Mouse (Mus musculus) kidney, postnatal 10 days (tissue): ENCODE measurements around the gene Aagab.

Experiments used
- DNase-seq: peaks from one replicate; pipeline ENCODE4 v3.0.0; 2021; ENCODE audit warnings: mixed read lengths

Gene Aagab

GRCm38 (mm10) chr9:63602043-63602939 lies at the start of gene Aagab, which contains the start of gene Iqch:
Gene Aagab, plus strand, starts transcription at chr9:63602660.
Gene Iqch, minus strand, starts transcription at chr9:63602493.
- DNase-seq: peak; percentile 97

- no peak for DNase-seq
Measured at GRCm38 (mm10) chr9:63553628-63554027, 48.8 kb upstream of the Aagab start.

DNA sequence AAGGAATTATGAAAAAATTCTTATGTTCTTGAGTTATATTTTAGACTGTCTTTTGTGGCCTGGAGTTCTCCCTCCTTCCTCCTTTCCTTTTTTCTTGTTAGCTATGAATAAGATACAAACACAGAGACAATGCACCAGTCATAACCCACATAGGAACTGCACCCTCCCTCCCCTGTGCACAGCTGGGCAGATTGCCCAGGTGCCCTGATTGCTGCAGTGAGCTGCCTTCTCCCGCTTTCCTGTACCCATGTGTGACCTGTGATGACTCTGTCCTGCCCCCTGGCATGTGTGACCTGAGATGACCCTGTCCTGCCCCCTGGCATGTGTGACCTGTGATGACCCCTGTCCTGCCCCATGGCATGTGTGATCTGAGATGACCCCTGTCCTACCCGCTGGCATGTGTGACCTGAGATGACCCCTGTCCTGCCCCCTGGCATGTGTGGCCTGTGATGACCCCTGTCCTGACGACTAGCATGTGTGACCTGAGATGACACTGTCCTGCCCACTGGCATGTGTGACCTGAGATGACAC lies 46.9 kb upstream of the Aagab start:
- DNase-seq: no peak

GRCm38 (mm10) chr9:63556316-63556715 lies 46.1 kb upstream of the Aagab start:
- DNase-seq: no peak

DNA sequence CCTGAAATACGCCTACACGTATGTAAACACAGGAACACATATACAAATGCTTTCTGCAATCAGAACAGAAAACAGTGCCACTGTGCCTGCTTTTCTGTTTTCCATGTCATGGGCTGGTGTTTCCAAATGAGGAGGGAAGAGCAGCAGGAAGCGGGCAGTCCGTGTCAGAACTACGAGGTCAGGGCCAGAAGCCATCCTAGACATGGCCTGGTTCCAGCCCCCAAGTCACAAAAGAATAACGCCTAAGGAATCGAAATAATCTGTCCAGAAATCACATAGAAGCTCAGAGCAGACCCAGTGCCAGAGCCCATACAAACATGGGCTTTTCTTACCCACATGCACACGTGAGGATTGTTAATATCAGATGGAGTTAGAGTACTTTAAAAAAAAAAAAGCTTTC lies 45.5 kb upstream of the Aagab start:
- DNase-seq: no peak

DNA sequence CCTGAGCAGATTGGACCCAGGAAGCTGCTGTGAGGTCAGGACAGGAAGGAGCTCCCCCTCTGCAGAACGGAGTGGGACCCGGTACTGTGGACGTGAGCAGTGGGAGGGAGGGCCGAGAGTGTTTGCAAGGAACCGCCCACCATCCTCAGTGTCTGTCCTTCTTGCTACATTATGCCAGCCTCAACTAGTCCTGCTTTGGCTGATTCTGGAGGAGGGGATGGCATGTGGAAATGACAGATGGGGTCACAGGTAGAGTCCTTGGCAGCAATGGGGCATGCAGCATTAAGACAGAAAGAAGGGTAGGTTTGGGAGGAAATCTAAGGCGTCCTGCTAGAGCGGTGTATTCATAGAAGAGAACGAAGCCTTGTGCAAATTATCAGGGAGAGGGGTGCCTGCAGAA lies 40.5 kb upstream of the Aagab start:
- no peak for DNase-seq

DNA sequence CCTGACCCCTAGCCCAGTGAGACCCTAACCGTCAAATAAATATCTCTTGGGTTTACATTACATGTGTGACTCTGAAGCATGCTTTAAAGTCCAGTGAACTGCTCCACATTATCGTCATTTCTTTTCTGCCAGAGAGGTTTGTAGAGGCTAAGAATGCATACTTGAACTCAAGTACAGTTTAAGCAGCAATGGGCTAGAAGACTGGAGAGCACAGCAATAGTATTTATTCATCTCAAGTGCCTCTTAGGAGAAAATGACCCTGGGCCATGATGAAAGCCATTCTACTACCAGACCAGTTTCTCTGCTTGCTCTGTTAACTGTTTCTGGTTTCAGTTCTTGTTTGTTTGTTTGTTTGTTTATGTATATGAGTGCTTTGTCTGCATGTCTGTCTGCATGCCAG lies 39.0 kb upstream of the Aagab start:
- DNase-seq: no peak

- no peak for DNase-seq
Measured at GRCm38 (mm10) chr9:63568314-63568713, 34.1 kb upstream of the Aagab start.

- DNase-seq: peak; percentile 66
Measured at GRCm38 (mm10) chr9:63568808-63569207, 33.7 kb upstream of the Aagab start.

DNA sequence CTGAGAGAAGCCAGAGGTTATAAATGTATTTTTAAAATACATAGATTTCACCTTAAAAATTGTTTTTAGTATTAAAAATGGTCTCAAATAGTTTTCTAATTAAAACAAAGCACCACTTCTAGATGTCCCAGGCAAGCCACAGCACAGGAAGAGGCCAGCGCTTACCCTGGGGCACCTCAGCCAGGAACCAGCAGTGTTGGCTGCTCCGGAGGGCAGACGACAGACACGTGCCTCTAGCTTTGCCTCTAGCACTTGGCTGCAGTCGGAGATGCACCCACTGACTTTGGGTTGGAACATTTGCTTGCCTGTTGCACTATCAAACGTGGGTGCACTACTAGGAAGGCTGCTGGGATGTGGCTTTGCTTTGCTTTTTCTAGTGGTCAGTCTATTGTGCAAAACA lies 30.6 kb upstream of the Aagab start:
- peak; percentile 21 for DNase-seq

- DNase-seq: no peak
Measured at GRCm38 (mm10) chr9:63572874-63573273, 29.6 kb upstream of the Aagab start.

GRCm38 (mm10) chr9:63577469-63577868 lies 25.0 kb upstream of the Aagab start:
- no peak for DNase-seq

GRCm38 (mm10) chr9:63579644-63580043 lies 22.8 kb upstream of the Aagab start:
- no peak for DNase-seq

GRCm38 (mm10) chr9:63580046-63580445 lies 22.4 kb upstream of the Aagab start:
- DNase-seq: no peak

GRCm38 (mm10) chr9:63581778-63582177 lies 20.7 kb upstream of the Aagab start:
- no peak for DNase-seq

DNA sequence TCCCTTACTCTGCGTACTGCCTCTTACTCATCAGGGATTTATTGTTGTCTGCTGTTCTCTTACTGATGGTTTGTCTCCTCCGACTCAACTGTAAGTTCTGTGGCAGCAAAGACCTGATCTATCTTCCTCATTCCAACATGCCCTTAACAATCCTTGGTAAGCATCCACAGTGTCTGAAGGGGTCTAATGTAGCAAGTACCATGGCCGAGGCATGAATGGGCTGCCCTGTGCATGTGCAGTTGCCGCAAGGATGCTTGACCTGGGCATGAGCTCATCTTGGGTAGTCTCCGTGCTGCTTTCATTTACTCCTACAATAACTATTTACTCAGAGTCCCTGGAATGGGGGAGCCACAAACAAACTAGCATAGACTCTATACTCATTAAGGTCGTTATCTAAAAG lies 17.2 kb upstream of the Aagab start:
- DNase-seq: no peak

GRCm38 (mm10) chr9:63589209-63589608 lies 13.3 kb upstream of the Aagab start:
- no peak for DNase-seq

- no peak for DNase-seq
Measured at GRCm38 (mm10) chr9:63590592-63590991, 11.9 kb upstream of the Aagab start.

DNA sequence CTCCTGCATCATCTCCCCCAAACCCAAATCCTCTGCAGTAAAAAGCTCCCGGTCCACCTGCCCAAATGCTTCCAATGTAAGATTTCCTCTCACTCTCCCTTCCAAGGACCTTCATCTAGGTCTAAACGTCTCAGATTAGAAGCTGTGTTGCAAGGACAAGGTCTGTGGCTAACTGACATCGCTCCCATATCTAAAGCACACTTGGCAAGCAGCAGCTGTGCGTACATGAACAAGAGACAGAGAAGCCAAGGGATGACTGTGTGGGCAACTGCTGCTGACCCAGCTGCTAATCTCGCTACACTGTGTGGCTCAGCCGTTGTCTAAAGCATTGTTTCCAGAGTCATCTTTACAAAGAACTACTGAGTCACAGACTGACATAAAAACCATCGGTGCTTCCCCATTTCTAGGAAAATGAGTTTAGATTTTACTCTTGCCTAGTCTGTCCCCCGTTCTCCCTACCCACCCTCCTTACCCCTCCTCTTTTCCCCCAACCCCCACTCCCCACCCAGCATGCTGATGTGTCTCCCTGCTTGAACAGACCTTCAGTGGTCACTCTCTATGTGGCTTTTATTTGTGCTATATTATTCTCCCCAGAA lies 10.7 kb upstream of the Aagab start:
- DNase-seq: no peak

DNA sequence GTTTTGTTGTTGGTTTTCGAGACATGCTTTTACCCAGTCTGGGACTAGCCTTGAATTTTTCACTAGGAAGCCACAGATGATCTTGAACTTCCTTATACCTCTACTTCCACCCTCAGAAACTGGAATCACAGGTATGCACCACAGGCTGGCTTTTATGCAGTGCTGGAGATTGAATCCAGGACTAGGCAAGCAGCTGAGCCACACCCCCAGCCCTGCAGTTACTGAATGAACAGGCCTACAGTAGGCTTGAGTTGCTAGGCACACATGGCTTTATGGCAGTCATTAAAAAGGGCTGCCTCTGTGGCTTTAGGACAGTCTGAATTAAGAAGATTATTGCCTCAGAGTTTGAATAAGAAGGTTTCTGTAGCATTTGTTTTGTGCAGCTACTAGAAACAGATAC lies 7.4 kb upstream of the Aagab start:
- DNase-seq: no peak

DNA sequence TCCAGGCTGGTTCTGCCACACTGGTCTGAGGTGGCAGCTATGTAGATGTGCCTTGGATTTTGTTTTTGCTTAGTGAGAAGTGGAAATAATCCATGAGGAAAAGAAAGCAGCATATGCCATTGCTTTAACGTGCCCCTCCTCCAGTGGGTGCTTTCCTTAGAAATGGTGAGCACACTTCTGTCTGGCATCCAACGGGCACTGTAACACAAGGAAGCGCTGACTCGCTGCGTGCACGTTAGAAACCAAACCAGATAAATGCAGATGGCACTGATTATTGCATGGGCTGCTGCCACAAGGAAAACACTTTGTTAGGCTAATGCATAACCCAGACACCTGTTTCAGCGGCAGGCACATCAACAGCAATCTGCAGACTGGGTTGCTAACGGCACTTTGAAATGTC lies 6.8 kb upstream of the Aagab start:
- no peak for DNase-seq

- peak; percentile 56 for DNase-seq
Measured at GRCm38 (mm10) chr9:63596660-63597059, 5.8 kb upstream of the Aagab start.

- DNase-seq: peak; percentile 55
Measured at GRCm38 (mm10) chr9:63603849-63604248, 1.4 kb downstream of the Aagab start.

- no peak for DNase-seq
Measured at GRCm38 (mm10) chr9:63606594-63606993, 4.1 kb downstream of the Aagab start.
